Mouse (Mus musculus) right cerebral cortex, adult 2 months (tissue): ENCODE results near the gene Pafah1b2.

Source experiments
- DNase-seq, 2 experiments: peaks; one replicate each; pipeline ENCODE4 v3.0.0; 2021 to 2022; ENCODE audit warnings: low spot score in 2 of 2

Gene Pafah1b2

DNA sequence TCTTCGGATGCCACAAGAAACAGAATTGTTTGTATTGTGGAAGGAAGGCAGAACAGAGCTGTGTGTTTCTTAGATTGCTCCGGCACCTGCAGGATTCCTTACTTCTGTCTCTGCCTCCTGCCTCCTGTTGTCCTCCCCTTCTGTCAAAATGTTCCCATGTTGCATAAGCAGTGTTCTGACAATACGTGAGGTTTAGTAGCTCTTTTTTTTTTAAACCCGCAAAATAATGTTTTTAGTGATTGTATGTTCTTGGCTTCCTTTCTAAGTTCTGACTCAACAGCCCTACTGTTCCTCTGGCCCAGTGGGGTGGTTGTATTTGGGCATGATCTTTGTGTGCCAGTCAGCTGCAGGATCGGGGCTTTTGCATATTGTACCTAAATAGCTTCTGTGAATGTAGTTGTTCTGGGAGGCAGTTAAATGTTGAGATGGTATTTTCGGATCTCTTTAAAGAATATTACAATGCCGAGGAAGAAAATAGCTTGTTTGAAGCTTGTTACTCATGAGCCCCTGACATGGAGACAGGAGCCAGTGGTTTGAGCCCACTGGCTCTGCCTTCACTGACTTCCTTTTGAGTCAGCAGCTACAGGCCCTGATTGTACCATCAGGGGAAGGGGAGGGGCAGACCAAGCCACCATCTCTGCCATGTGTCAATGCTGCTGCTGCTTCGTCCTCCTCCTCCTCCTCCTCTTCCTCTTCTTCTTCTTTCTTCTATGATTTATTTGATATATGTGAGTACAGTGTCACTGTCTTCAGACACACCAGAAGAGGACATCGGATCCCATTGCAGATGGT lies 13.8 kb upstream of the Pafah1b2 start:
- peak in 1 of 2 experiments; percentile 44 for DNase-seq

DNA sequence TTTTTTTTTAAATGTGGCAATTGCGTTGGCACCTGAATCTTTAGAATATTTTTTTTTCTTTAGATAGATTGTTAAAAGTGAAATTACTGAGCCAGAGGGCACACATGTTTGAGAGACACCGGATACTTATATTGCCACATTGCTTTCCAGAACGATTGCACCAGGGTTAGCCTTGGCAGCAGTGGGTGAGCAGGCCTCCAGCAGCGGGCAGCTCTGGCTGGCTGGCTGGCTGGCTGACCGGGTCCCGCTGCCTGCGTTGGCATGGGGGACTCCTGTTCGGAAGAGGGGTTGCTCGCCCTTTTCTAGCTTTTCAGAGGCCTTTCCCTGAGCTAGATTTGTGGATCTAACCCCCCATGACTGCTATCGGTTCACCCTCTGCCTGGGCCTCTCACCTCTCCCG lies 11.1 kb upstream of the Pafah1b2 start:
- DNase-seq: no peak

DNA sequence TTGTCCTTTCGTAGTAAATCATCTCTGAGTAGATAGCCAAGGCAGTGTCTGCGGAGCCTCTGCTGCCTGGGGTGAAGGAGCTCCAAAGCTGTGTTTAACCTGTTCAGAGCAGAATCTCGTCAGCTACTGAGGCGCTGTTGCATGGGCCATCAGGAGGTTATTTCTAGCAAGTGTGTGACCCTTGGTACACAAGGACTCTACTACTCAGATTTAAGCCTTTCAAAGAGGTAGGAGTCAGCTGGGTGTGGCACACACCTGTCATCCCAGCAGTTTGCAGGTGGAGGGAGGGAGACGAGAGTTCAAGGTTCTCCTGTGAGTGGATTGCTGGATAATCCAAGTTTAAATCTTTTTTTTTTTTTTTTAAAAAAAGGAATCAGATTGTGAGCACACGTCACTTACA lies 7.5 kb upstream of the Pafah1b2 start:
- no peak for DNase-seq

DNA sequence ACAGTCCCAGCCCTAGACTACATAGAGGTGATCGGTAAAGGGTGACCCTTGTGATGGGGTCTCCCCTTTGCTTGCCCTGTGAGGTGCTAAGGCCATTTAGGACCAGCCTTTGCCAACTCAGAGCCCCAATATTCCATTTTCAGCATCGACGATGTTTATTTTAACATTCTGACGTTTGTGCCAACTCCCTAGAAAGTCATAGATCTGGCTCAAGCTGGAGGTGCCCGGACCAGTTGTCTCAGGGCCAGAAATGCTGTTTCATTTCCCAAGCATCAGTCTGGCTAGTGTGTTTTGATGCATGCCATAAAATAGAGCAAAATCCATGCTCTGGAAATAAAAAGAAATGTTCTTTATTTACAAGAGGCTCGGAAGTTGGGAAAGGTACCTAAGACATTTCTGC lies 5.8 kb upstream of the Pafah1b2 start:
- no peak for DNase-seq

DNA sequence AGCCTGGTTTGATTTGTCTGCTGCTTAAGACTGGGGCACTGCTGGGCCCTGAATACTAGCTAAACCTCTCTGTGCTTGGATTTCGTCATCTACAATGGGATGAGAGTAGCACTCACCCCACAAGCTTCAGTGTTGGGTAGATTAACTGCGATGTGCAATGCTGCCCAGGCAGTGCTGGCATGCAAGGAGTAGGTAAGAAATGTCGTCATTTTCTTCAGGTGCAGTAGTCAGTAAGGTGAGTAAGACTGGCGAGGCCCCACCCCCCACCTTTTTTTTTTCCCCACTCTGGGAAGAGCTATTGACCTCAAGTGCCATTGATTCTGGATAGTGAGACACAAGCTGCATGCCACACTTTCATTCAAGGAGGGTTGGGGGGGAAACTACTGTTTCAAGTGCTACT lies 3.9 kb upstream of the Pafah1b2 start:
- DNase-seq: no peak

DNA sequence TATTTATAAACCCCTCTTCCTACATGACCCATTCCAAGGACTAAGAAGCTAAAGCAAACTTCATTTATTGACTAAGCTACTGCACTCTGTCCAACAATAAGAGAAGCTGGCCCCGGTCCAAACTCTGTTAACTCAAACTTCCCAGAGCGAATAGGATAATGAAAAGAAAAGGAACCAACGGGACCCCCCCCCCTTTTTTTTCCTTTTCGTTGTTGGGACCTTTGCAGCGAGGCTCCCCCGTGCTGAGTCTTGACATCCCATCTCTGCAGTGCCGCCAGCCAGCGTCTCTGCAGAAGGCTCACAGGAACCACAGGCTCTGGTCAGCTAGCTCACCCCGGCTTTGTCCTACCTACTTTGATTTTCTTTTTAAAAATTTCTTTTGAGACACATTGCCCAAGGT lies 3.3 kb upstream of the Pafah1b2 start:
- no peak for DNase-seq

DNA sequence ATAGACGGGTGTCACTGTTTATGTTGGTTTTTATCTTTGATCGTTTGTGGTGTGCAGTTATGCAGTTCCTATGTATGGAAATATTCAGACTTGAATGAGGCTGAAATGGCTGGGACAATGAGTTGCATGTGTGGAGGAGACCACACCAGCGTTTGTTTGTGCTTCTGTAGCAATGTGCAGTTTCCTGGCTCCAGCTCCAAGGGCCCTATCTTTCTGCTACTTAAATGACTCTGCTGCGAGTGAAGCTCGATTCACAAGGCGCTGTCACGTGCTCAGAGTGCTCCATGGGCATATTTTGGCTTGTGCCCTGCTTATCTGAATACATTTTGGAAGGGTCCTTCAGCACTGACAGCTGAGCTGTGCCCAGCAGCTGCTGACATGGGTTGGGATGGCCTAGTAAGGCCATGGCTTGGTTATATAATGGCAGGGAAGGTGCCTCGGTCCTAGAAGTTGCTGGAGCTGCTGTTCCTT lies 2.6 kb upstream of the Pafah1b2 start:
- peak; percentile 49 to 64 for DNase-seq

DNA sequence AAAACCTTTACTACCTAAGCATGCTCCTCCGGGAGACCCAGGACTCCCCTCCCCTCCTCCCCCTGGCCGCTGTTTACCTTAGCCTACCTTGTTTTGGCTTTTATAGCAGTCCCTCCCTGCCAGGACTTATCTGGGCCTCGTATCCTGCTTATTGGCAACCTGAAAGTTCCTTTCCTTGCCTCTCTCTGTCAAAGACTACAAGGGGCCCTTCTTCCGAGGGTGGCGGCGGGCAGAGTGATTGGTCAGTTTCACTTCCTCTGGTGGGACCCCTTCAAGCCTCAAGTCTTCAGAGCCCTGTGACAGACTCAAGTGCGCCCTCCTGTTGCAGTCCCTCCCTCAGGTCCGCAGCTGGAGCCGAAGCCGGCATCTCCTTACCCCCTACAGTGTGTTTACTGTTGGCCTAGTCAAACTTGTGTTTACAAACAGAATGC lies 1.8 kb upstream of the Pafah1b2 start:
- peak; percentile 34 to 56 for DNase-seq

DNA sequence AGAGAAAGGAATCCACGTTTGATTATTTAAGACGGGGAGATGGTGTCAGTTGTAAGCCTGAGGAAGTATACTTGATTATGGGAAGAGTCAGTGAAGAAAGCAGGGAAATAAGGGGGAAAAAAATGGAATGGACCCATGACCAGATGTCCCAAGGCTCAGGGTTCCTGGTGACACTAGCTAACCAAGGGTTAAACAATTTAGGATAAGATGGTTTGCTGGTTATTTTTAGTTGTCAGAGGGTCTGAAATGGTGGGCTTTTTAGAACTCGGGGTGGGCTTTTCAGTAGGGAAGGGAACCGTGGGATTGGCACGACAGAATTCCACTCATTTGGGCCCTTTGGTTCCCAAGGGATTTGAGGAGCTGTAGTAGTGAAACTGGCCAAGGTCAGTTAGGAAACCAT lies 1.1 kb upstream of the Pafah1b2 start:
- DNase-seq: no peak

DNA sequence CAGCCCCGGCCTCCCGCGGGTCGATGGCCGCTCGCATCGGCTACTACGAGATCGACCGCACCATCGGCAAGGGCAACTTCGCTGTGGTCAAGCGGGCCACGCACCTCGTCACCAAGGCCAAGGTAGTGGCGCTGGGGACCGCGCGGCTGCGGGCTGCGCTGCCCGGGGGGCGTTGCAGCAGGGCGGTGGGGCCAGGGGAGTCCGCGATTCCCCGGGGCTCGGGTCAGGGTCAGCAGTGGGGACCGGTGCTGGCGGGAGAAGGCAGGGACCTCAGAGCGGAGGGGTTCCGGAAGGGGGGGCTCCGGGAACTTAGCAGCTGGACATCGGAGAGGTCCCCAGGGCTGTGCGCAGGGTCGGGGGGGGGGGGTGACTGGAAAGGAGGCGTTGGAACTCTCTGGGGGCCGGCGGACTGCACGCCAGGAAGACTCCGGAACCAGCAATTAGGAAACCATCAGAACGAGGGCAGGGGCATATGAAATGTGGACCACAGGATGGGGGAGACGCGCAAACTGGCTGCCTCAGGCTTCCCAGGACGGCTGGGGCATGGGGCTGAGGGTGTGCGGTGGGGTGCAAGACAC lies 608 bp upstream of the Pafah1b2 start:
- peak; percentile 23 to 43 for DNase-seq

DNA sequence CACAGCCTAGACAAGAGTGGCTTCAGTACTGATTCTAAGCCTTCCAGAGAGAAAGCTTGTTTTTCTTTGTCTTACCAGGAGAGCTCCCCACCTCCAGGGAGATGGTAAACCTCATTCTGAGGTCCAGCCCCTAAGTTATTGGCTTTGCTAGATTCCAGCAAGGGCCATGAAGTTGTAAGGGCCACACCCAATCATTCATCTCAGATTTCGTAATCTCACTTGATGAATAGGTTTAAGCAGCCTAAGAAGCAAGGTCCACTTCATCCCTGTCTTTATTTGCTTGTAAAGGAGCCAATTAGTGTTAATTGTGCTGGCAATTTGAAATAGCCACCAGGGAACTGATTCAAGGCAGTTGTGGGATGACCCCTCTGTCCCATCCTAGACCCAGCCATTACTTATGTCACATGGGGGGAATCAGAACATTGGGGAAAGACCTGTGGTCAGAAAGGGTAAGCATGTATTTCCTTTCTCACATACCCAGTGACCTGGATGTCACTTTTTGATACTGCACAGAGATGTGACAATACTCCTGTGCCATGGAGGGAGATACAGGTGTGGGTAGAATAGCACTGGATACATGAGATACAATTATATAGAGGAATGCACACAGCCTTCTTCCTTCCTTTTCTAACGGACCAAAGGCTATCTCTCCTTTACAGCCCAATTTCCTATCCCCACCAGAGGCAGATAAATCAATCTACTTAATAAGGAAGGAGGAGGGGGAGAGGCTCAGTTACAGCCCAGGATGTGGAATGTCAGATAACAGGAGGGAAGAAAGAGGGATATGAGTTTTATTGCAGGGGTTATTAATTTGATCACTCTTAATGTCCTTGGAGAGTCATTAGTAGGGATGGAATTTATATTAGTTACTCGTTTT lies 1.2 kb downstream of the Pafah1b2 start:
- no peak for DNase-seq

DNA sequence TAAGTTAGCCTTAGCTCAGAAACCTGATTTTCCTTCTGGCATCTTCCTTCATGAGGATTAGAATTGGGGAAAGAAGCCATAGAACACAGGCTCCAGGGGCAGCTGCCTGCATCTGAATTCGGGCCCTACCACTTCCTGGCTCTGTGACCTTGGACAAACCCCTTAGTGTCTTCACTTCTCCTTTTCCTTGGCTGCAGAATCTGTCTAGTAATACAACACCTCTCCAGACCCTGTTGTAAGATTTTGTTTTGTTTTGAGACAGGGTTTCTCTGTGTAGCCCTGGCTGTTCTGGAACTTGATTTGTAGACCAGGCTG lies 2.9 kb downstream of the Pafah1b2 start:
- no peak for DNase-seq

DNA sequence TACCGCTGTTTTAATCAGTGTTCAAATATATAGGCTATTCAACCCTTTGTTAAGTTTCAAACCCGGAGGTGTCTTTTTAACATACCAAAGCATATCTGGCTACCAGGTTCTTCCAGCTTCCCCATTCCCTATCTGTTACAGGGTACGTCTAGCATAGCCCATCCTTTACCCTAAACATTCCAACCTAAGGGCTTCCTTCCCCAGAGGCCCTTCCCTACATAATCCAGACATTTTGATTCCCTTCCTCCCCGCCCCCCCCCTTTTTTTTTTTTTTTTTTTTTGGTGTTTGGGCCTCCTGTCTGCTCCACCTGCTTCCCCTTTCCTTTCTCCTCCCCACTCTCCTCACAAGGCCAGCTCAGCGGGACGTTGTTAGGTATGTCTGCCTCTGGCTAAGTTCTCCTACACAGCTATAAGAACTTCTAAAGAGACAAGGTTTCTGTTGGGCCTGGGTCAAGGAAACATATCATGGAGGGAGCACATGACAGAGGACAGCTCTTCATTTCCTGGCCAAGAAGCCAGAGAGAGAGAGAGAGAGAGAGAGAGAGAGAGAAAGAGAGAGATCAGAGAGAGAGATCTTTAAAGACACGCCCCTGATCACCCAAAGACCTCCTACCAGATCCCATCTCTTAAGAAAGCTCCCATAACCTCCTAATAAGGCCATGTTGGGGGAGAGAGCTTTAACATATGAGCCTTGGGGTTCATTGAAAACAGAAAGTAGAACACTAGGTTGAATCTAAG lies 3.4 kb downstream of the Pafah1b2 start:
- DNase-seq: no peak

DNA sequence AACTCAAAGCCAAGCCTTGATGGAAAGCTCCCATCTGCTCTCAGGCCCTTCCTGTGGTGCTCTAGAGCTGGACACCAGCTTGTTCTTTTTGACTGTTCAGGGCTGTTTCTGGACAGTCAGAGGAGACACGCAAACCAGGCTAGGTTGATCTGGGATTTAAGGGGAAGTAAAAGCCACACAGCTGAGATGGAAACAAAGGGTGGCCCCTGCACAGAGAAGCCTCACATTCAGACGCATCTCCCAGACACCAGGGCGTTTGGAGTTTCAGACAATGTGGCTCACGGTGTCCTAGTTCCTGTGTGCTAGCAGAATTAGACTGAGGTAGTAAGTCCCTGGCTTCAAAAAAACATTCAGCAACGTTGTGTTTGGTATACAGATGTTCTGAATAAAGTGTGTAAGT lies 6.3 kb downstream of the Pafah1b2 start:
- no peak for DNase-seq

DNA sequence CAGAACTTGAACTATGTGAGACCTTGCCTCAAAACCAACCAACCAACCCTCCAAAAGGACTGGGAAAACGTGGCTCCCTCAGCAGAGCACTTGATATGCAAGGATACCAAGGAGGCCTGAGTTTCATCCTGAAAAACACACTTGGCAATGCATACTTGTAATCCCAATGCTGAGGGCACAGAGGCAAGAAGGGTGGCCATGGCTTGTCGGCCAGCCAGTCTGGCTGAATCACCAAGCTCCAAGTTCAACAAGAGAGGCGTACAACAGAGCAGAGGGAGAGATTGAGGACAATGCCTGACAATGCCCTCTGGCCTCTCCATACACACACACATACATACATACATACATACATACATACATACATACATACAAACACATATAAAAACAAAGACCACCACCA lies 8.0 kb downstream of the Pafah1b2 start:
- no peak for DNase-seq

DNA sequence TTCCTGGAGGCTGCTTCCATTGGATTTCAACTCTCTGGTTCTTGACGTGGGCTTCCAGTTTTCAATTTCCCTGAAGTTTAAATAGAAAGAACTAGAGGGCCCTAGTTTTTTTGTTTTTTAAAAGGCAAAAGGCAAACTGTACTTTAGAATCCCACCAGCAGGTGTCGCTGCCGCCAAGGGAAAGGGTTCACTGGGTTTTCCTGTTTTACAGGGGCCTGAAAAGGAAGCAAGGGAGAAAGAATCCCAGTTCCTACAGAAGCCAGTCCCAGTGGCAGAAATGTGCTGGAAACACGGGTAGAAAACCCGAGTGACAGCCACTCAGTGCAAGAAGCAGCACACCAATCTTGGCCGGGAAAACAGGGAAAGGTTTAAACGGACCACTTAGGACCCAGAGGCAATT lies 8.8 kb downstream of the Pafah1b2 start:
- DNase-seq: peak; percentile 84 to 93

DNA sequence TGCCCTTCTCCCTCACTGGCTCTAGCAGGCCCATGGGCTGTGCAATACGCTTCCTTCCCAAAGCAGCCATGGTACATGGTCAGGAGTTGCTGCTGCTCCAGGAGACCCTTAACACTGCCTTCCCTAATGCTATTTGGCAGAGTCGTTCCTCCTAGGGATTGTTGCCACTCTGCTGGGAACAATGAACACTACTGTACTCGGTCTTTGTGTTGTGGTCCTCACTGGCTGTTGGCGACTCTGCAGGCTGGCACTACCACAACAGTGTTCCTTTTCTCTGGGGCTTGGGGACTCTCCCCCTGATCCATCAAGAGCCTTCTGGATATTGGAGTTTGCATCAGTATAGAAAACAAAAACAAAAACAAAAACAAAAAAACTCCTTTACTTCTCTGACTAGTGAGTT lies 13.5 kb downstream of the Pafah1b2 start:
- no peak for DNase-seq

DNA sequence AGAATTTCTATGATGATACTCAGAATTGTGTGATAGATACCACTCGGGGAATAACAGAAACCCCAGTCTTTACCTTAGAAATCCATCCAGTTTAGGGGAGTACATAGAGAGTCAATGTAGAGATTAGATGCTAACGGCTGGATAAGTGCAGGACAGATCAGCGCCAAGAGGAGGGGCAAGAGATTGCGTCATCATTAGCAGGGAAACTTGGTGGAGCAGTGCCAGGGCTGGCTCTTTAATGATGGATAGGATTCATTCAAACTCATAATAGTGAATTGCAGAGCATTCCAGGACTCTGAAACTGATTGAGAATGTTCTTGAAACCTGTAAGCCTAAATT lies 27.3 kb downstream of the Pafah1b2 start:
- peak; percentile 42 to 46 for DNase-seq

DNA sequence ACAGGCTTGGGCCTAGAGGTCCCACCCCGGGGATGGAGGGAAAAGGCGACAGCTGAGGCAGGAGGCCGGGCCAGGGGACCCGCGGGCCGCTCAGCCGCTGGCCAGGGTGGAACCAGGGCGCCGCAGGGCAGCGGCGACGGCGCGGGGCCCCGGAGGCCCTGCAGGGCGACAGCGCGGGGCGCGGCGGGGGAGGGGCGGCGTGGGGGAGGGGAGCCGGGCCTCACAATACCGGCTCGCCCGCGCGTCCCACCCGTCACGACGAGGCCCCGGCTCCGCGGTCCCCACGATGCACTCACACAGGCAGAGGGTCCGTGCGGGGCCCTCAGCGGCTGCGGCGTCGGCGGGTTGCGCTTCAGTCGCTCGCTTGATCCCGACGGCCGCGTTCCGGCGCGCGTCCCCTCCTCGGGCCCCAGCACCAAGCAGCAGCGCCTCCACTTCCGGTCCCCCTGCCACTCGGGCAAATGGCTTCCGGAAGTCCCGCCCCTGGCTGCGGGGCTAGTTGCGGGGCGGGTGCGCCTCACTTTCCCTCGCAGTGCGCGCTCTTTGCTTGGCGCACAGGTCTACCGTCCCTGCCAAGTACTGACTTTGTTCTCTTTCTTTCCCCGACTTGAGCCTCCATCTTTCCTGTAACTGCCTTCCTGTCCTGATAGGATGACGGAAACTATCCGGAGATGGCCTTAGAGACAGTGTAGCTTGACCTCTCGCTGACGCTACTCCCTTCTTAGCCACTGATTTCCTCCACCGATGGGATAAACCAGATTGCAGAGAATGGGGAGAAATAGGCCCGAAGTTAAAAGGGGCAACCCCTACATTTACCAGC lies 27.9 kb downstream of the Pafah1b2 start:
- DNase-seq: peak; percentile 88 to 91

DNA sequence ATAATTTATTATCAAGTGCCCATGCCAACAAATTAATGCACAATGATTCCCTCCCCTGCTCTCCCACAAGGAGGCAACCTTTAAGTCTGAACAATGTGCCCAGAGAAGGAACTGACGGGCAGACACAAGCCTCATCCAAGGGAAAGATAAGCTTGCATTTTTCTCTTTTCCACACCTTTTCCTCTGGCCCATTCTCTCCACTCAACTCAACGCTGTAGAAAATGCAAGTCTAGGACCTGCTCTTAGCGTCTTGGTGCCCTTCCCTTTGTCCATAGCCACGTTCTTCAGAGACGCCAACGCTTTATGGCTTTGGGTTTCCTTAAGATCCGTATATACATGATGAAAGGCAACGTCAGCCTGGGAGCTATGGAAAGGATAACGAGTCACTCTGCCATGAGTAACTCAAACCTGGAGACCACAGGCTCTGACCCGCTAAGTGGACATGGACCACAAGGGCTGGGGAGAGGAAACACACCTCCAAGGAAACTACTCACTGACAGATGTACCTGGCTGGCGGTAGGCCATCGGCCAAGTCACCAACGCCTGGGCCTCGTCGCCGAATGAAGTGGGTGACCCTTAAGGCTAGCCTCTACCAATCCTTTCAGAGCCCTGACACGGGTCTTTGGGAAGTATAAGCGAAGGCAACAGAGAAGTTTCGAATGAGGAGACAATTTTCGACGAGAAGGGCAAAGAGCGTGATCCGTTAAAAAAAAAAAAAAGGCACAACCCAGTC lies 28.6 kb downstream of the Pafah1b2 start:
- DNase-seq: peak in 1 of 2 experiments; percentile 35

DNA sequence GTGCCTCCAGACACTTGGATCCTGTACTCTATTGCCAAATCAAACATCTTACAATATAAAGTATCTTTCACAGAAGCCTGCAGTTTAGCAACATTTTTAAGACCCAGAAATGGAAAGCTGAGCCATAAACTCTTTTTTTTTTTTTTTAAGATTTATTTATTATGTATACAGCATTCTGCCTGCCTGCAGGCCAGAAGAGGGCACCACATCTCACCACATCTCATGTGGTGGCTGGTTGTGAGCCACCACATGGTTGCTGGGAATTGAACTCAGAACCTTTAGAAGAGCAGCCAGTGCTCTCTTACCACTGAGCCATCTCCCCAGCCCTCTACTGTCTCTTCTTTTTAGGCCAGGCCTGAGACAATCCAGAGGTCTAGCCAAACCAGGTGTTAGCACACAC lies 31.2 kb downstream of the Pafah1b2 start:
- no peak for DNase-seq
